Mouse (Mus musculus): Measurements from ENCODE around the gene Mettl24.
"Not testable (repeated sequence)": the region's sequence is repeated elsewhere in the genome, so short reads cannot be mapped to it uniquely, and the experiment has no call there.

The Mettl24 gene

DNA sequence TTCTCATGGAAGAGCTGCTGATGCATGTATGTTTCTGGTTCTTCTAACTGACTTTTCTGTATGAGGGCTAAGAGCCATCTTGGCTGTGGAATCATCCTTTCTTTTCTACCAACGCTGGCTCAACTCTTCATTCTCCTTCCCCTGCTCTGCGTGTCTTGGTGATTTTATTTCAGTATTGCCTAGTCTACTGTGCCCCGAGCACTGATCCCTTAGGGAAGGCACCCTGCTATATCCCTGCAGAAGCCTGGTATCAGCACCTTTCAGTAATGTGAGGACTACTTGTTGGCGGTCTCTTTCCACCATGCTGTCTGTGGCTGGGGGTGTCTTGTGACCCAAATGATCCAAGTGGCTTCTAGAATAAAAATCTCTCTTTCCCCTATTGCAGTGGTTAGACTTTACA is 92.6 kb downstream of the Mettl24 start:
- Histone ChIP-seq H3K36me3 (ENCODE audit: control insufficient read depth, insufficient read depth, low read length, poor library complexity, severe bottlenecking) (no peaks in the 10 kb centered on the region), H3K27me3 (ENCODE audit: control insufficient read depth, insufficient read depth, low read length, poor library complexity, severe bottlenecking) (no peaks in the 10 kb centered on the region)
- DNase-seq (ENCODE audit: low read depth, low spot score) = no peak

- no peaks in the 10 kb centered on the region for H3K36me3 ChIP-seq (ENCODE audit: control insufficient read depth, insufficient read depth, low read length, poor library complexity, severe bottlenecking)
- no peak for DNase-seq (ENCODE audit: low read depth, low spot score)
- no peaks in the 10 kb centered on the region for H3K27me3 ChIP-seq (ENCODE audit: control insufficient read depth, insufficient read depth, low read length, poor library complexity, severe bottlenecking)
These were observed 94.1 kb downstream of the Mettl24 start for GRCm38 (mm10) chr10:40777171-40777570.

DNA sequence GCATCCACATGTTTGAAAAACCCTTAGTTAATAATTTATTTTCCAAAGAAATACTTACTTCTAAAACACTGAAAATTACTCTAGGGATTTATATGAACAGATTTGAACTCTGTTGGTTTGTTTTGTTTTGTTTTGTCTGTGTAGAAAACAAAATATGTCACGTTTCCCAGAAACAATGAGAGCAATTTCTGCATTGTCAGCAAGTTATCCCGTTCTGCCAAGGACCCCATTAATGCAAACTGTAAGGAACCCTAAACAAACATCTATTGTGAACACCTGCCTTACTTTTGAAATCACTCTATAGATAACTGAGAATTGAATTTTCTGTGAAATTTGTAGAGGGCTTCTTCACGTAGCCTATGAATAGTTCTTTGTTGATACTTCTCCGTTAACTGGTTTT is 95.4 kb downstream of the Mettl24 start:
- H3K27me3 ChIP-seq (ENCODE audit: control insufficient read depth, insufficient read depth, low read length, poor library complexity, severe bottlenecking) = no peaks in the 10 kb centered on the region
- no peak for DNase-seq (ENCODE audit: low read depth, low spot score)
- H3K36me3 ChIP-seq (ENCODE audit: control insufficient read depth, insufficient read depth, low read length, poor library complexity, severe bottlenecking) = no peaks in the 10 kb centered on the region

GRCm38 (mm10) chr10:40790406-40790805 is 107.3 kb downstream of the Mettl24 start:
- Histone ChIP-seq H3K27me3 (ENCODE audit: control insufficient read depth, insufficient read depth, low read length, poor library complexity, severe bottlenecking) (no peaks in the 10 kb centered on the region), H3K36me3 (ENCODE audit: control insufficient read depth, insufficient read depth, low read length, poor library complexity, severe bottlenecking) (no peaks in the 10 kb centered on the region)
- DNase-seq (ENCODE audit: low read depth, low spot score) = no peak

DNA sequence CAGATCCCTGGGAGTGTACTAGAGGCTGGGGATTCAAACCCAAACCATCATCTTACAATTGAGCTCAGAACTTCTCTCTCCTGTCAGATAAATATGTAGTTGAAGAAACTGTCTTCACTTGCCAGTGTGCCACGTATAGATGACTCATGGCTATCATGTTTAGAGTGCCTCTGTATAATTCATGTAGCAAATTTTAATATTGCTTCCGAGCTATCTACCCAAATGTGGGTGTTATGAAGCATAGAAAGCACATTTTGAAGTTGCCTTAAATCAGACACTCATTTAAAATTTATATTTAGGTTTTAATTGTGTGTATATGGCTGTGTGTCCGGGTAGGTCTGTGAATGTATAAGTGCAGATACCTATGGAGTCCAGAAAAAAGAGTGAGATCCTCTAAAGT is 109.0 kb downstream of the Mettl24 start:
- DNase-seq (ENCODE audit: low read depth, low spot score) = no peak
- no peaks in the 10 kb centered on the region for H3K36me3 ChIP-seq (ENCODE audit: control insufficient read depth, insufficient read depth, low read length, poor library complexity, severe bottlenecking)
- H3K27me3 ChIP-seq (ENCODE audit: control insufficient read depth, insufficient read depth, low read length, poor library complexity, severe bottlenecking) = no peaks in the 10 kb centered on the region

DNA sequence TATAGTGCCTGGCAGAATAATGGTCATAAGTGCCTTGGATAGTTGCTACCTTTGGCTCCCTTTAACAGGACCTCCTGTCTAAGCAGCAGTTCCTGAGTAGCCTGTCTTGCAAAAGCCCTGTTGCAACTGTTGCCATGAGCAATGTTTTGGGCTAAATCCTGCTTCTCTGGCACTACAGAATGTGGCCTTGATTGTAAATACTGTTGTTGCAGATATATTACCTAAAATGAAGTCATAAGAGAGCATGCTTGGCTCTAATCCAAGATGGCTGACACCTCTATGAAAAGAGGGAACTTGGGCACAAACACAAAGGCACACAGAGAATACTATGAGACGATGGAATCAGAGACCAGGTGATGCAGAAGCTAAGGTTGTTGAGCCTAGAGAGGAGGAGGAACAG is 122.1 kb downstream of the Mettl24 start:
- Histone ChIP-seq H3K36me3 (ENCODE audit: control insufficient read depth, insufficient read depth, low read length, poor library complexity, severe bottlenecking) (no peaks in the 10 kb centered on the region), H3K27me3 (ENCODE audit: control insufficient read depth, insufficient read depth, low read length, poor library complexity, severe bottlenecking) (no peaks in the 10 kb centered on the region)
- DNase-seq (ENCODE audit: low read depth, low spot score) = no peak

GRCm38 (mm10) chr10:40806221-40806620 is 123.1 kb downstream of the Mettl24 start:
- Histone ChIP-seq H3K36me3 (ENCODE audit: control insufficient read depth, insufficient read depth, low read length, poor library complexity, severe bottlenecking) (no peaks in the 10 kb centered on the region), H3K27me3 (ENCODE audit: control insufficient read depth, insufficient read depth, low read length, poor library complexity, severe bottlenecking) (no peaks in the 10 kb centered on the region)
- no peak for DNase-seq (ENCODE audit: low read depth, low spot score)

DNA sequence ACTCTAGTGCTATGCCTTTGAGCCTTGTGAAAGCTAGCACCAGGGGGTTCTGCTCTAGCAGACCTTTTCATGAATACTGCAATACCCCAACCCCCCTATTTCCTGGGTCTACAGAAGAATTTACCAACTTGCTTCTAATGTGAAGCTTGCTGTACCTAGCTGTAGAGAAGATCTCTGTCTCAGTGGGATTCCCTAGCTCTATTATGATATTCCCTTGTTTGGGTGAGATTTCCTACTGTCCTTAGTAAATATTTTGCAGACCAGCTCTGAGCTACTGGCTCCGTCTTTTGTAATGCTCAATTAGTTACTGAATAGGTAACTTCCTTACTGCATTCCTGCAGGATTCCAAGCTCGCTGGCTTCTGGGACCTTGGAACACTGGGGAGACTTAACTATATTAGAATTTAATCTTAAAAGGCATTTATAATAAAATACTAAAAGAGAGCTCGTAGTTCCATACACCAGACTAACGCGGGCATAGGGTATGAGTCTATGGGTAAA is 126.4 kb downstream of the Mettl24 start:
- DNase-seq (ENCODE audit: low read depth, low spot score); H3K27me3 ChIP-seq (ENCODE audit: control insufficient read depth, insufficient read depth, low read length, poor library complexity, severe bottlenecking): not testable (repeated sequence)

DNA sequence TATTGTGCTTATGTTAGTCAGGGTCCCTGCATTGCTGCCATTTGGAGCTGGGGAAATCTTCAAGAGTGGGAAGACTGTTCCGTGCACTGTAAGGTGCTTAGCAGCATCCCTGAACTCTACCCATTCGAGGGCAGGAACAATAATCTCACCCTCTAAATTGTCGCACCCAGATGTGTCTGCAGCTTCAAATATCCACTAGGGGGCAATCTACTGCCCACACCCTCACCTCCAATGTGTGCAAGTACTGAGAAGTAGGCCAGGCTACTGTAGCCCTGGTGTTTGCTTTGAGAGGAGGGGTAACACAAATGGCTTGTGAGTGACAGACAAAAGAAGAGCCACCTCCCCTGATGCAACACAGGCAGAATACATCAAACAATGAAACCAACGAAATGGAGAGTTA is 130.5 kb downstream of the Mettl24 start:
- Histone ChIP-seq H3K36me3 (ENCODE audit: control insufficient read depth, insufficient read depth, low read length, poor library complexity, severe bottlenecking) (no peaks in the 10 kb centered on the region), H3K27me3 (ENCODE audit: control insufficient read depth, insufficient read depth, low read length, poor library complexity, severe bottlenecking) (no peaks in the 10 kb centered on the region)
- peak; percentile 13 for DNase-seq (ENCODE audit: low read depth, low spot score)

More for the DNA sequence above, 126.4 kb downstream of the Mettl24 start:
- H3K36me3 ChIP-seq (ENCODE audit: control insufficient read depth, insufficient read depth, low read length, poor library complexity, severe bottlenecking) = not testable (repeated sequence)

GRCm38 (mm10) chr10:40816471-40816870 is 133.4 kb downstream of the Mettl24 start:
- Histone ChIP-seq H3K36me3 (ENCODE audit: control insufficient read depth, insufficient read depth, low read length, poor library complexity, severe bottlenecking) (no peaks in the 10 kb centered on the region), H3K27me3 (ENCODE audit: control insufficient read depth, insufficient read depth, low read length, poor library complexity, severe bottlenecking) (no peaks in the 10 kb centered on the region)

DNA sequence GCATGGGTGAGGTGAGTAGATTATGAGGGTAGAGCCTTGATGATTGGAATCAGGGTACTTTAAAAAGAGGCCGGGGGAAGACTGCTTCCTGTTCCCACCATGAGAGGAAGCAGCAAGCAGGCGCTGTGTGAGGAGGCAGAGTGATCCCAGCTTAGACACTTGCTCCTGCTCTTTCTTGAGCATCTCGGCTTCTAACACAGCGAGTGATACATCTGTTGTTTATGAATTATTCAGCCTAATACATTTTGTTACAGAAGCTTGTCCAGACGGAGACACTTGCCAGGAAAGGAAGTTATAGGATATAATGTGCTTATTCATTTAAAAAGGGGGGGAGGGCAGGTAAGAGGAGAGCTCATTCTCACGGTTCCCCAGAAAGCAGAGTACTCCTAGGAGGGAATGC is 142.9 kb downstream of the Mettl24 start:
- DNase-seq (ENCODE audit: low read depth, low spot score) = no peak
- Histone ChIP-seq H3K36me3 (ENCODE audit: control insufficient read depth, insufficient read depth, low read length, poor library complexity, severe bottlenecking) (peaks cover 5% of the 10 kb centered on the region; the same call in 1 of the 2 replicates), H3K27me3 (ENCODE audit: control insufficient read depth, insufficient read depth, low read length, poor library complexity, severe bottlenecking) (no peaks in the 10 kb centered on the region)

More at GRCm38 (mm10) chr10:40816471-40816870, 133.4 kb downstream of the Mettl24 start:
- no peak for DNase-seq (ENCODE audit: low read depth, low spot score)

GRCm38 (mm10) chr10:40827706-40828105 is 144.6 kb downstream of the Mettl24 start:
- peaks cover 9% of the 10 kb centered on the region for H3K36me3 ChIP-seq (ENCODE audit: control insufficient read depth, insufficient read depth, low read length, poor library complexity, severe bottlenecking)
- no peaks in the 10 kb centered on the region for H3K27me3 ChIP-seq (ENCODE audit: control insufficient read depth, insufficient read depth, low read length, poor library complexity, severe bottlenecking)
- no peak for DNase-seq (ENCODE audit: low read depth, low spot score)

DNA sequence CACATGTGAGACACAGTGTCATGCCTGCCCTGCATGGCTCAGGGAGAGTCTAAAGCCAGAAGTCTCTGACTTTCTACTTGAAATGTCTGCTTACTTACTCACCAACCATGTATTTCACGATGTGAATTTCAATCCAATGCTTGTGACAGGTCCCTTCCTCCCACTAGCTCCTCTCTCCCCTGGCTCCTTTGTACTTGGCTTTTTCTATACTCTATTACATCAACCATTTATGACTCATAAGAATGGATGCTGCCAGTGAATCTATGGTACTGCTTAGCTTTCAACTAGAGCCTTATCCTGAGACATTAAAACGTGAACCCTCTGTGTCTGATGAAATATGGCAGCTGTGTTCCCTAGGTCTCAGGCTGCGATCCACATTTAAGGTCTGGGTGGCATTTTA is 147.2 kb downstream of the Mettl24 start:
- peaks cover 15% of the 10 kb centered on the region for H3K36me3 ChIP-seq (ENCODE audit: control insufficient read depth, insufficient read depth, low read length, poor library complexity, severe bottlenecking)
- no peak for DNase-seq (ENCODE audit: low read depth, low spot score)
- H3K27me3 ChIP-seq (ENCODE audit: control insufficient read depth, insufficient read depth, low read length, poor library complexity, severe bottlenecking) = no peaks in the 10 kb centered on the region

GRCm38 (mm10) chr10:40831267-40831666 is 148.2 kb downstream of the Mettl24 start:
- no peaks in the 10 kb centered on the region for H3K27me3 ChIP-seq (ENCODE audit: control insufficient read depth, insufficient read depth, low read length, poor library complexity, severe bottlenecking)
- DNase-seq (ENCODE audit: low read depth, low spot score) = no peak
- H3K36me3 ChIP-seq (ENCODE audit: control insufficient read depth, insufficient read depth, low read length, poor library complexity, severe bottlenecking) = peaks cover 17% of the 10 kb centered on the region

DNA sequence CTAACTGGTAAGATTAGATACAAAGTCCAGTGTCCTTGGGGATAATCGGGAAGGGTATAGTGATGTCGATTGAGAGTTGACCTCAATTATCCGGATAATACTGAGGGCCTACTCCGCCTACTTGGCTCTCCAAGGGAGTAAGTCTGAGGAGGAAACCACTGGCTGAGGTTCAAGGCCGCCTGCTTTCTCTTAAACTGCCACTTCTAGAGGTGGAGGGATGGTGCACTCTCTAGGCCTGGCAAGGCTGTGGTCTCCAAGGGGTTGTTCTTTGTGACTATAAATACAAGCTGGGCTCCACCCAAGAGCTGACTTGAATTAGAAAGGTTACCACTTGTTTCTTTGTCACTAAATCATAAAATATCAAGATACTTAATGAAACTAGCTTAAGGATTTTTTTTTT is 157.0 kb downstream of the Mettl24 start:
- Histone ChIP-seq H3K36me3 (ENCODE audit: control insufficient read depth, insufficient read depth, low read length, poor library complexity, severe bottlenecking) (peaks cover 24% of the 10 kb centered on the region), H3K27me3 (ENCODE audit: control insufficient read depth, insufficient read depth, low read length, poor library complexity, severe bottlenecking) (no peaks in the 10 kb centered on the region)
- no peak for DNase-seq (ENCODE audit: low read depth, low spot score)

DNA sequence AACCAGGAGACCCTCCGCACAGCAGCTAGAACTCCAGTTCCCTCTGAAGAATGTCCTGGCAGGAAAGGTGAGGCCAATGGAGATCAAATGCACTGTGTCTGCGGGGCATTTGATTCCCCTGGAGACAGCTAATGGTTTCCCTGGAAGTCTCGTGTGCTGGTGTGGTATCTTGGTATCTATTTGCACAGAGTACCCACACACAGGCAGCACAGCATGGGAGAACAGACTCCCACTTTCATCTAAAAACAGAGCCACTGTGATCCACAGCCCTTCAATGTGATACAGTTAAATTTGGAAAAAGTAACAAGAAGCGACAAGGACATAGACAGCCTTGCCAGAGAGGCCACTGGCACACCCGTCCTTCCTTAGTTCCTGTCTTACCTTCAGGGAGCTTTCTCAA is 160.8 kb downstream of the Mettl24 start:
- DNase-seq (ENCODE audit: low read depth, low spot score) = no peak
- peaks cover 27% of the 10 kb centered on the region for H3K36me3 ChIP-seq (ENCODE audit: control insufficient read depth, insufficient read depth, low read length, poor library complexity, severe bottlenecking)
- H3K27me3 ChIP-seq (ENCODE audit: control insufficient read depth, insufficient read depth, low read length, poor library complexity, severe bottlenecking) = no peaks in the 10 kb centered on the region
